Mouse (Mus musculus) CD4-positive helper T cell, adult 2 months (primary cell): Measurements from ENCODE around the gene Lrcol1.
A peak's percentile ranks its signal among the peaks of the same experiment; 100 is the strongest.

ENCODE experiments used
- DNase-seq: peaks from one replicate; pipeline ENCODE4 v3.0.0-alpha.2; 2012; ENCODE audit warnings: low read depth, missing footprints, low spot score

Lrcol1 gene

DNA sequence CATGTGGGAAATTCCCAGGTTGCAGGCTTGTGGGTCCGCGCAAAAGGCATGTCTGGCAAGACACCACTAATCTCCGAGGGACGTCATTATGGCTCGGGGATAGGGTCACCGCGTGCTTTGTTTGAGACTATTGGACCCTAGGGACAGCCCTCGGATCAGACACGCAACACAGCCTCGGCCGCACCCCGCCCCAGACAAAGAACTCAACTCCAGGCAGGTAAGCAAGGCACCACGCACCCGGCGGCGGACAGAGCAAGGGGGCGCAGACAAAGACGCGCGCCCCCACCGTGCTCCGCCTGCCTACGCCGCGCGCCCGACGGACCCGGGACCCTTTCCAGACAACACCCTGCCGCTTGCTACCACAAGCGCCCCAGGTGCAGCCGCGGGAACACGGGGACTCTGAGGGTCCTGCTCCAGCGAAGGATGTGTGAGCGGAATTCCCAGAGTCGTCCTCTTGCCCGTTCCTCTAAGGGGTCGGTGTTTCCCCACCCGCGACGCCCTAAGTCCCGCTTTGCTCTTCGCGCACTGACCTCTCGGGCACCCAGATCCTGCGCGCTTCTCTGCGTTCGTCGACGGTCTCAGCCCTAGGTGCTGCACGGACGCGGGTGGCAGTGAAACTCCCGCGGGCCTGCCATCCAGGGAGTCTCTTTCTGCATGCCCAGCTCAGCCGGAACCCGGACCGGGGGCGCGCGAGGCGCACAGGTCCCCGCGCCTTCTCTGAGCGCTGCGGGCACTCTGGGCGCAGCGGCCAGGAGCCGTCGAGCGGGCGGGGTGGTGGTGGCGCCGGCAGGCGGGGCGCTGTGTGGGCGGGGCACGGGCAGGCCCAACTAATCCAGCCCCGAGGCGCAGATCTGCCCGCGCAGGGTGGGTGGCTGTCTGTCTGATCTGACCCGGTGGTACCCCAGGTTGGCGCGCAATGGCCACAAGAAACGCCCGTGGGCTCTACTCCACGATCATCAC is 42.1 kb downstream of the Lrcol1 start:
- DNase-seq: peak; percentile 32

DNA sequence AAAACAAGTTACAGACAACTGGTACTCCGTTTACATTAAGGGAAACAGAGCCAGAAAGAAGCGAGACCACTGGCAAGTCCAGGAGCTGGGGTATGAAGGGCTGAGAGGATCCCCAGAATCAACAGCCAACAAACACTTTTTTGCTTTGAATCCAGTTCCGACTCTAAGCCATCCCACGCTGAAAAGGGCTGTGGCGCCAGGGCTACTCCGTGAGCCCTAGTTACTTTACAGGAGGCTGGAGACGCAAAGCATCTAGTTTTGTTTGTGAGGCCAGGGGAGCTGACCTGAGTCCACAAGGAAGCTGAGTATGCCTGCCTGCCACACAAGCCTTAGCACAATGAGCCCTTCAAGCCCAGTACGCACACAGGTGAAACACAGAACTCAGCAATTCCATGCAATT is 42.8 kb downstream of the Lrcol1 start:
- no peak for DNase-seq

DNA sequence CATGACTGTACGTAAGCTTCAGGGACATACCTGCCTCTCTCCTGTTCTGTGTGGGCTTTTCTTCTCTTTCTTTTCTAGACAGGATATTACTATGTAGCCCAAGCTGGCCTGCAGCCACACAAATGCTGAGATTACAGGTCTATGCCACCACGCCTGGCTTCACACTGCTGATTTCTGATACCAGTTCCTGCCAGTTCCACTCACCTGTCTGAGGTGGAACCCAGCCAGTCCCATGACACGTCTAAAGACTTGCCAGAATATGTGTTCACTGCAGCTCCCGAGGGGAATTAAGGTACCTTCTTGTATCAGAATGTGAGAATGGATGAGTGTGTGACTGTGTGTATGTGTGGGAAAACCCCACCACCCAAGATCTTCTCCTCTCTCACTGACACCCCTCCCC is 46.1 kb downstream of the Lrcol1 start:
- peak; percentile 9 for DNase-seq

- DNase-seq: no peak
Observed at GRCm38 (mm10) chr5:110392727-110393126, 48.2 kb downstream of the Lrcol1 start.

- no peak for DNase-seq
Observed at GRCm38 (mm10) chr5:110395006-110395661, 50.6 kb downstream of the Lrcol1 start.

DNA sequence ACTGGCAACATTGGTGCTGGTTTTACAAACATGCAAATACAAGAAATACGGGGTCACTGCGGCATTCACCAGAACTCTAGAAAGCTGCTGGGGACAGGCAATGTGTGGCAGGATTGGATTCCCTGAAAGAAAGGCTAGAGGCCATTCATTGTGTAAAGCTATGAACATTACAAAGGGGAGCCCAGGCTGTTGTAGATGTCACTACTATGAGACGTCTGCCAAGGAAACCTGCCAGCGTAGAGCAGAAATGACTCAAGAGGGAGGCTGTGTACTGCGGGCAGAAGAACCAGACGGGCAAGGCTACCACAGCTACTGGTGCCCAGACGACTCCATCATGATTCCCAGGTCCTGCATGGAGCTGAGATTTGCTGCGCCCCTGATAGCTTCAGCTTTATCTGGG is 56.6 kb downstream of the Lrcol1 start:
- no peak for DNase-seq

DNA sequence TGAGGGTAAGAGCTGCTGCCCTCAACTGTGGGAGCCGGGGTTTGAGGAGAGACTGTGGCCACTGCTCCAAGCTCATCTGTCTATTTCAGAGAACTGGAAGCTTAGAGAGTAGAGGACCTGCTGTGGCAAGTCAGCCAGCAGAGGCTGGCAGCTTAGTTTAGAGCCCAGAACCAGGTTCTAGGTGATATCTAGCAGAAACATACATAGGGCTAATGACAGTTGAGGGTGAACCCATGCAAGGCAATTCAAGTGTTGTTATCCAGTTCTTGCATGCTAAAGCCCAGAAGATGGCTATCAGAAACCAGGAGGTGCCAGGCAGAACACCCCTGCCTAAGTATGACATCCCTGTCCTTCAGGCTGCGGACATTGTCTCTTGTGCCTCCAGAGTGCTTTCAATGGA is 58.0 kb downstream of the Lrcol1 start:
- no peak for DNase-seq

- no peak for DNase-seq
Observed at GRCm38 (mm10) chr5:110403931-110404330, 59.4 kb downstream of the Lrcol1 start.
